ENCODE assay signal across 8 mouse cellular contexts in genomic region chrX:53974732-53975544, GRCm38 (mm10).
DNase-seq lines count a peak whose midpoint lies in the region; ATAC-seq and TF ChIP-seq lines count a peak whose summit lies in the region.

No protein-coding gene starts in this region.

- no peaks in the 10 kb centered on the region for H3K36me3 ChIP-seq in heart, postnatal 0 days (replicated peaks; ENCODE audit: control insufficient read depth, insufficient read depth, low read length)
- no peaks in the 10 kb centered on the region for H3K36me3 ChIP-seq in heart, adult 2 months (ENCODE audit: control insufficient read depth, insufficient read depth, low read length)
- H3K36me3 ChIP-seq in hindbrain, embryonic 13.5 days: no peaks in the 10 kb centered on the region
- no peaks in the 10 kb centered on the region for H3K36me3 ChIP-seq in midbrain, embryonic 15.5 days (replicated peaks)

- H3K9me3 ChIP-seq in heart, postnatal 0 days (replicated peaks; ENCODE audit: control insufficient read depth, low read length): no peaks in the 10 kb centered on the region
- no peaks in the 10 kb centered on the region for H3K9me3 ChIP-seq in hindbrain, embryonic 13.5 days
- no peaks in the 10 kb centered on the region for H3K9me3 ChIP-seq in midbrain, embryonic 15.5 days

- no peaks in the 10 kb centered on the region for H3K4me1 ChIP-seq in heart, postnatal 0 days (ENCODE audit: control insufficient read depth, insufficient read depth)
- H3K4me1 ChIP-seq in heart, adult 2 months (ENCODE audit: control insufficient read depth, insufficient read depth, low read length): no peaks in the 10 kb centered on the region
- H3K4me1 ChIP-seq in hindbrain, embryonic 13.5 days (replicated peaks): peaks cover 16% of the 10 kb centered on the region
- peaks cover 3% of the 10 kb centered on the region; the same call in 1 of the 2 replicates for H3K4me1 ChIP-seq in midbrain, embryonic 15.5 days

- TF ChIP-seq EP300 in heart, postnatal 0 days (IDR thresholded peaks at IDR 0.05; ENCODE audit: low read depth): no peak
- TF ChIP-seq EP300 in heart, adult 2 months (IDR thresholded peaks at IDR 0.05; ENCODE audit: insufficient read depth, low read depth, low read length): no peak

- no peak overlapping the region for H3K9ac ChIP-seq in heart, postnatal 0 days (replicated peaks; ENCODE audit: low read depth, low read length)
- H3K9ac ChIP-seq in heart, adult 2 months (ENCODE audit: low read depth, low read length): no peak overlapping the region
- H3K9ac ChIP-seq in hindbrain, embryonic 13.5 days: peak overlapping the region; percentile 59
- H3K9ac ChIP-seq in midbrain, embryonic 15.5 days: no peak overlapping the region

- no peak for DNase-seq in heart, postnatal 0 days (ENCODE audit: low spot score)
- no peak for DNase-seq in heart, adult 2 months
- DNase-seq in ZHBTc4 (ENCODE audit: low read depth, low spot score): peak; percentile 65
- no peak for DNase-seq in layer of hippocampus, postnatal 14 days (ENCODE audit: low spot score in 2 of 2)
- DNase-seq in adrenal gland, postnatal 4 days (ENCODE audit: low spot score in 2 of 2): no peak
- DNase-seq in urinary bladder, adult 2 months (ENCODE audit: low spot score): no peak

- intact Hi-C loops in heart, adult 2 months (cut with DNase I): no loop called here

- no peak overlapping the region for H3K27ac ChIP-seq in heart, postnatal 0 days (ENCODE audit: low read depth)
- no peak overlapping the region for H3K27ac ChIP-seq in heart, adult 2 months
- no peak overlapping the region for H3K27ac ChIP-seq in hindbrain, embryonic 13.5 days
- no peak overlapping the region for H3K27ac ChIP-seq in midbrain, embryonic 15.5 days

- WGBS in heart, postnatal 0 days: 16% methylated on average over 43 of the region's 52 CpGs
- WGBS in heart, adult 2 months: 17% methylated on average over 51 of the region's 52 CpGs
- whole genome bisulfite sequencing in hindbrain, embryonic 13.5 days: 17% methylated on average over 51 of the region's 52 CpGs
- WGBS in midbrain, embryonic 15.5 days: 18% methylated on average over 46 of the region's 52 CpGs

- H3K79me2 ChIP-seq in heart, adult 2 months (replicated peaks; ENCODE audit: control insufficient read depth, insufficient read depth, low read length): no peaks in the 10 kb centered on the region

- no peak for TF ChIP-seq CTCF in heart, postnatal 0 days (IDR thresholded peaks at IDR 0.05; ENCODE audit: low read depth)
- no peak for TF ChIP-seq CTCF in heart, adult 2 months (IDR thresholded peaks at IDR 0.05)

- no peaks in the 10 kb centered on the region for H3K27me3 ChIP-seq in heart, postnatal 0 days (ENCODE audit: control insufficient read depth, insufficient read depth, low read length)
- H3K27me3 ChIP-seq in heart, adult 2 months (ENCODE audit: control insufficient read depth, insufficient read depth, low read length): peaks cover 8% of the 10 kb centered on the region
- H3K27me3 ChIP-seq in hindbrain, embryonic 13.5 days: peaks cover 24% of the 10 kb centered on the region
- H3K27me3 ChIP-seq in midbrain, embryonic 15.5 days (replicated peaks): no peaks in the 10 kb centered on the region

- peak overlapping the region; percentile 41 for H3K4me3 ChIP-seq in heart, postnatal 0 days (ENCODE audit: low read depth, low read length)
- H3K4me3 ChIP-seq in heart, adult 2 months: no peak overlapping the region
- peak overlapping the region; percentile 43 for H3K4me3 ChIP-seq in hindbrain, embryonic 13.5 days
- H3K4me3 ChIP-seq in midbrain, embryonic 15.5 days: peak overlapping the region; percentile 35

- no peak for ATAC-seq in heart, postnatal 0 days (ENCODE audit: insufficient read depth, low read depth)
- peak; percentile 66 for ATAC-seq in hindbrain, embryonic 13.5 days (ENCODE audit: low FRiP score)
- ATAC-seq in midbrain, embryonic 15.5 days (replicated peaks): peak; percentile 82

- no peak for TF ChIP-seq POLR2A in heart, adult 2 months (IDR thresholded peaks at IDR 0.05; ENCODE audit: insufficient read depth, low read depth, low read length)

- H3K4me2 ChIP-seq in heart, postnatal 0 days (ENCODE audit: low read depth, low read length): peak overlapping the region; percentile 67
- peak overlapping the region; percentile 66 for H3K4me2 ChIP-seq in hindbrain, embryonic 13.5 days
- H3K4me2 ChIP-seq in midbrain, embryonic 15.5 days: peak overlapping the region; percentile 80
